18 mouse cellular contexts compared by ENCODE assay signal in the genomic region with DNA sequence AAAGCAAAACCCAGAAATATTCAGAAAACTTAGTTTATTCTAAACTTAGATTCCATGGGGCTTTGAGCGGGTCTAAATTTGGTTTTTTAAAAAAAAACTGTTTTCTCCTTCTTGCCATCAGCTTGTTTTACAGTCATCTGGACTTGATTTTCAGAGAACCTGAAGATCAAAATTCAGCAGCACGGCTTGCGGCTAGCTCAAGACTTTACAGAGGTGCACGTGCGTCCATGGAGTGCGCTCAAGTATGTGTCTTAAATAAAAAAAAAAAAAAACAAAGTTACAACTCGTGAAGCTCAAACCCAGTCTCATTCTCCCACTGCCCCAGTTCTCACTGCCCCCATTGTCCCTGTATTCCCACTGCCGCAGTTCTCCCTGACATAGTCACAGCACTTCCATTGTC.
"Had no signal": no experiment of that assay in that cellular context is flagged by ENCODE, and none has a peak within 500 bp of the region (broad histone marks: within the 10 kb centered on the region; RNA-seq: fewer than 3 reads in every experiment).

No protein-coding gene starts in this region.

- H3K4me2 ChIP-seq: liver, embryonic 12.5 days; lung, embryonic 14.5 days; neural tube, embryonic 12.5 days had no signal

- DNase-seq: kidney, adult 8-10 months; kidney, postnatal 36 days; layer of hippocampus, adult 9-11 months; layer of hippocampus, postnatal 36 days; left cerebral cortex, postnatal 4 days; lung, embryonic 14.5 days; lung, postnatal 10 days; lung, postnatal 4 days; midbrain, embryonic 14.5 days; right cerebral cortex, adult 18-20 months; right cerebral cortex, postnatal 25 days; thymus, postnatal 4 days had no signal

- H3K4me3 ChIP-seq: liver, embryonic 12.5 days; midbrain, embryonic 10.5 days; myocyte; neural tube, embryonic 12.5 days had no signal

- H3K27ac ChIP-seq: kidney, postnatal 0 days; liver, embryonic 12.5 days; midbrain, embryonic 10.5 days; neural tube, embryonic 12.5 days; stomach, postnatal 0 days had no signal

- H3K27me3 ChIP-seq: liver, embryonic 12.5 days; neural tube, embryonic 12.5 days had no signal

- H3K9me3 ChIP-seq: liver, embryonic 12.5 days; midbrain, embryonic 10.5 days; neural tube, embryonic 12.5 days had no signal

- ATAC-seq: liver, embryonic 12.5 days had no signal

- H3K4me1 ChIP-seq: liver, embryonic 12.5 days; midbrain, embryonic 10.5 days; neural tube, embryonic 12.5 days had no signal

- H3K9ac ChIP-seq: liver, embryonic 12.5 days; lung, embryonic 14.5 days; neural tube, embryonic 12.5 days had no signal

- H3K36me3 ChIP-seq: liver, embryonic 12.5 days; midbrain, embryonic 10.5 days; neural tube, embryonic 12.5 days had no signal
